Mouse (Mus musculus): ENCODE measurements at regions not wholly inside any gene's neighbourhood (a gene's known extent, or its start where the extent isn't known, plus 50 kb on each side); places are given as distances from the start of the nearest gene placed in this dataset.

DNA sequence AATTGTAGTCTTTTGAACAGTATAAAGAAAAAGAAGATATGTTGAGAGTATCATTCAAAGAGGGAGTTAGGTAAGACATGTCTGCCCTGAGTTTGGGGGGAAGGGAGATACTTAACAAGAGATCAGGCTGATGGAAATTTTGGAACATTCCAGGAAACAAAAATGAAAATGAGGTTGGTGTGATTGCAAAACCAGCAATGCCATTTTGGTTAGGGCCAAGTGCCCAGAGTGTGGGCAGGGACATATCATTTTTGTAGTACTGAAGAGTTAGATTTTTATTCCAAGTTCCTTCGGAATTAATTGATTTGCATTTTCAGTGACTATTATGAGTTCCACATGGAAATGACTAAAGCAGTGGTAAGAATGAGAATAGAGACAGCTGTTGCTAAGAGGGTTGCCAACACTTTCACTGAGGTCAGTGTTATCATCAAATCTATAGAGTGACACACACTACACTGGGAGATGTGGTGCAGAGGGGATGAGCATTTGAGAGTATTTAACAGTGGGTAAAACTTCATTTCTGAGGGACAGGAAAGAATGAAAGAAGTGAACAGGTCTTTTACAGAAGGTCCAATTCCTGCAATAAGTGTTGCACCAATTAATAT is 105.1 kb upstream of the Erbb4 start:
- DNase-seq (ENCODE audit: low spot score): no peak

GRCm38 (mm10) chr1:69202745-69203144 is 94.9 kb upstream of the Erbb4 start:
- no peak for DNase-seq (ENCODE audit: low spot score)

DNA sequence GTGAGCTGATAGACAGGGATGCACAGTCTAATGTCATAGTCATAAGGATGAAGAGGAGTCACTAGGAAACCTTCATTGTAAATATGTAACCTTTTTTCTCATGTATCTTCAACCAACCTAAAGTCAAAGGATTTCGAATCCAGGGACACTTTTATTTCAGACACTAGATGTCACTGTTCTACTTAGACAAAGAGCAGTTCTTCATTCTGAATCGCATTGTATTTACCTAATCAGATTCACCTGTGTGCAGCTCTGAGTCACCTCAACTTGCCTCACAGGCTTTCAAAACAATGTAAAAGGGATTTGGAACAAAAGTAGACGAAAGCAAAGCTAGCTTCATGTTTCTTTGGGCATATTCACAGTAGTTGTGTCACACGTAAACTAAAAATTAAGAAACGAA is 57.3 kb upstream of the Erbb4 start:
- DNase-seq (ENCODE audit: low spot score): peak; percentile 32

All from retina, embryonic 14.5 days (tissue).